Mouse (Mus musculus) liver, postnatal 0 days (tissue): ENCODE data around the gene Inpp5a. TPM values are rescaled to one million over a fixed set of nuclear protein-coding genes. Genes with fewer than 3 reads are reported as not detected.

Experiments
- ATAC-seq: fragments of 200-750 bp; cut with Nextera tagmentation; 2 replicates; pipeline ENCODE4 v1.8.0; 2017; ENCODE audit warnings: mild to moderate bottlenecking, moderate library complexity
- DNase-seq: peaks from one replicate; pipeline ENCODE4 v3.0.0-alpha.2; 2016
- H3K27ac ChIP-seq: fragments of 300-500 bp; sonication (generic); 2 replicates; pipeline ENCODE4 v1.5.1; 2014; ENCODE audit warnings: antibody characterized with exemption, moderate library complexity, mild to moderate bottlenecking, low read depth
- H3K27me3 ChIP-seq: fragments of 300-500 bp; sonication (generic); 2 replicates; pipeline ENCODE4 v1.6.1; 2014; ENCODE audit warnings: low read length, control low read depth, mixed read lengths; ENCODE audit not compliant: insufficient read depth
- H3K36me3 ChIP-seq: fragments of 300-500 bp; sonication (generic); replicated peaks from 2 replicates; pipeline ENCODE4 v1.6.1; 2014; ENCODE audit warnings: mild to moderate bottlenecking, control low read depth, low read length, moderate library complexity, mixed read lengths; ENCODE audit not compliant: insufficient read depth
- H3K4me1 ChIP-seq: fragments of 300-500 bp; sonication (generic); 2 replicates; pipeline ENCODE4 v1.6.1; 2014; ENCODE audit warnings: antibody characterized with exemption, mild to moderate bottlenecking, control low read depth; ENCODE audit not compliant: insufficient read depth
- H3K4me2 ChIP-seq: fragments of 300-500 bp; sonication (generic); 2 replicates; pipeline ENCODE4 v1.6.1; 2014; ENCODE audit warnings: low read depth, mild to moderate bottlenecking, low read length, moderate library complexity, mixed read lengths
- H3K4me3 ChIP-seq: fragments of 300-500 bp; sonication (generic); 2 replicates; pipeline ENCODE4 v1.5.1; 2014; ENCODE audit warnings: low read depth, low read length
- H3K9ac ChIP-seq: fragments of 300-500 bp; sonication (generic); replicated peaks from 2 replicates; pipeline ENCODE4 v1.6.1; 2014; ENCODE audit warnings: mild to moderate bottlenecking, moderate library complexity
- H3K9me3 ChIP-seq: fragments of 300-500 bp; sonication (generic); 2 replicates; pipeline ENCODE4 v1.6.1; 2016; ENCODE audit warnings: mild to moderate bottlenecking, control low read depth, low read length, mixed read lengths
- CTCF ChIP-seq: sonication (generic); IDR thresholded peaks from 2 replicates; pipeline ENCODE4 v1.5.1; 2016; ENCODE audit warnings: antibody characterized with exemption, low read depth
- EP300 ChIP-seq: IDR thresholded peaks from 2 replicates; pipeline ENCODE4 v1.6.1; 2016; ENCODE audit warnings: antibody characterized with exemption, low read depth, mild to moderate bottlenecking
- WGBS: fragments of 180-500 bp; shearing (Covaris S2); extraction: QIAGEN DNeasy Blood & Tissue Kit; methylation state at CpG from one replicate; pipeline ENCODE4 v1.1.7; 2014; ENCODE audit not compliant: insufficient replicate concordance; 5-methylcytosine and 5-hydroxymethylcytosine counted together
- polyA plus RNA-seq: library from polyadenylated mRNA; unstranded; fragments of >200 nt; fragmentation: Nextera tagmentation; extraction: Ambion mirVana; gene quantifications from 2 replicates; pipeline ENCODE4 v1.2.1, GENCODE M21; 2015

Gene Inpp5a
- polyA plus RNA-seq, 1 experiment from 2014 or later, result 6.0 TPM

- no peaks in the 10 kb centered on the region for H3K36me3 ChIP-seq
- H3K4me1 ChIP-seq, result peaks cover 9% of the 10 kb centered on the region
- H3K4me2 ChIP-seq, result no peak overlapping the region
- no peaks in the 10 kb centered on the region for H3K27me3 ChIP-seq
- TF ChIP-seq CTCF (no peak), EP300 (no peak)
- H3K4me3 ChIP-seq, result no peak overlapping the region
- WGBS, result 68% methylated on average over 6 of the region's 6 CpGs
- no peak for DNase-seq
- H3K9ac ChIP-seq, result no peak overlapping the region
- no peak for ATAC-seq
- no peaks in the 10 kb centered on the region for H3K9me3 ChIP-seq
- H3K27ac ChIP-seq, result no peak overlapping the region
Observed at GRCm38 (mm10) chr7:139439922-139440895, 51.3 kb downstream of the Inpp5a start.

DNA sequence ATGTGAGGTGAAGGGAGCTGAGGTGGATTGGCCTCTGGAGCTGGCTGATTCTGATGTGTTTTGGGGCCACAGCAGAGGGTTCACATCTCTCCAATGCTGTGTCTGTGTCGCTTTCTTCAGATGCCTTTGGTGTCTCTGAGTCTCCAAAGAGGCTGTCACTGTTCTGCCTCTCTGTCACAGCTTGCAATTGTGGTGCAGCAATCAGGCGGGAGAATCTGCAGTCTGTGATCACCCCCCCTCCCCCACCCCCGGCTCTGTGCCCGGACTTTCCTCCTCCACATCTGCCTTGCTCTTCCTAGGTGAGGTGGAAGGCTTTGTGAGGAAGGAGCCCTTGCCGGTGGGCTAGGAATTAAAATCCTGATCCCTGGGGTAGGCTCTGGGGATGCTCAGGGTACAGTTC lies 52.1 kb downstream of the Inpp5a start:
- no peaks in the 10 kb centered on the region for H3K27me3 ChIP-seq
- no peaks in the 10 kb centered on the region for H3K9me3 ChIP-seq
- H3K27ac ChIP-seq, result no peak overlapping the region
- WGBS, result 39% methylated on average over 5 of the region's 5 CpGs
- TF ChIP-seq CTCF, result no peak
- TF ChIP-seq EP300, result no peak
- peaks cover 9% of the 10 kb centered on the region for H3K4me1 ChIP-seq
- no peak overlapping the region for H3K4me2 ChIP-seq
- no peaks in the 10 kb centered on the region for H3K36me3 ChIP-seq
- H3K9ac ChIP-seq, result no peak overlapping the region
- no peak for DNase-seq
- ATAC-seq, result no peak
- no peak overlapping the region for H3K4me3 ChIP-seq

GRCm38 (mm10) chr7:139441761-139442211 lies 52.9 kb downstream of the Inpp5a start:
- H3K4me2 ChIP-seq, result peak overlapping the region; percentile 42; the same call in 1 of the 2 replicates
- no peak overlapping the region for H3K4me3 ChIP-seq
- DNase-seq, result no peak
- H3K9me3 ChIP-seq, result no peaks in the 10 kb centered on the region
- 48% methylated on average over 10 of the region's 10 CpGs for WGBS
- H3K9ac ChIP-seq, result no peak overlapping the region
- peaks cover 9% of the 10 kb centered on the region for H3K4me1 ChIP-seq
- no peaks in the 10 kb centered on the region for H3K27me3 ChIP-seq
- no peak overlapping the region for H3K27ac ChIP-seq
- TF ChIP-seq EP300 (no peak), CTCF (peak; percentile 23; the same call in 1 of the 2 replicates)
- ATAC-seq, result no peak
- H3K36me3 ChIP-seq, result no peaks in the 10 kb centered on the region

DNA sequence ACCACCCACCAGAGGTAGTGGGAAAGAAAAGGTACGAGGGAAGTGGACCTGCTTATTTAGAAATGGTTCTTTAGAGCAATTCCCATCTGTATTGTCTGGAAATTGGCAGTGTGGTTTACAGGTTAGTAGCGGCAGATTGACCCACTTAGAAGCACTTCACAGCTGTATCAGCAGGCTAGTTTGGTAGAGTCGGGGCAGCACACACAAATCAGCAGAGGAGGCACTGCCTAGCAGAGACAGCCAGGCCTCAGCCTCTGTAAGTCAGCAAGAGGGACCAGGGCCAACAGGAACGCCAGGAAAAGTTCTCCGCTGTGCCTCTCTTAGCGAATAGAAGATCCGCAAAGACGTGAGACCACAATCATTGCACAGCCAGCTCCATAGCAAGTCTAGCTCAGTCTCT lies 56.7 kb downstream of the Inpp5a start:
- Histone ChIP-seq H3K4me2 (no peak overlapping the region), H3K27me3 (no peaks in the 10 kb centered on the region), H3K9ac (no peak overlapping the region), H3K36me3 (no peaks in the 10 kb centered on the region), H3K4me1 (peaks cover 9% of the 10 kb centered on the region), H3K9me3 (no peaks in the 10 kb centered on the region), H3K4me3 (no peak overlapping the region), H3K27ac (no peak overlapping the region)
- ATAC-seq (no peak), DNase-seq (no peak)
- WGBS, result 81% methylated on average over 8 of the region's 8 CpGs
- no peak for TF ChIP-seq CTCF
- TF ChIP-seq EP300, result no peak

DNA sequence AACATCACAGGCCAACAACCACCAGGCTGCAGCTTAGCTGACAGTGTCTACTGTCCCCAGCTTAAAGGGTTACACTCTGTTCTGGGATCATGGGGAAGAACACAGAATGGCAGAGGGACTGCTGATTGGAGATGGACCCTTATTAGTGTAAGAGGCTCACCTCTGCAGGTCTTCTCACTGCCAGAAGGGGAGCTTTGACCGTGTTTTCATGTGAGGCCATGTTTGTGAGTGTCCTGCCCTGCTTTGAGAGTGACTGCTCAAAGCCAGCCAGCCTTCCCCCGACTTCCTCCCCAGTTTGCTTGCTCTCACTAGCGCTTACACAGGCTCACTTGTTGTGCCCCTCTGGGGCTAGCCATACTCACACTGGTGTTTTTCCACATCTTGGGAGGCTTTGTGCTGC lies 58.5 kb downstream of the Inpp5a start:
- no peak overlapping the region for H3K27ac ChIP-seq
- no peak overlapping the region for H3K4me2 ChIP-seq
- no peaks in the 10 kb centered on the region for H3K36me3 ChIP-seq
- H3K9ac ChIP-seq, result no peak overlapping the region
- 58% methylated on average over 3 of the region's 3 CpGs for WGBS
- no peak for DNase-seq
- H3K4me3 ChIP-seq, result no peak overlapping the region
- no peaks in the 10 kb centered on the region for H3K9me3 ChIP-seq
- H3K4me1 ChIP-seq, result no peaks in the 10 kb centered on the region; the same call in 1 of the 2 replicates
- ATAC-seq, result no peak
- no peak for TF ChIP-seq CTCF
- TF ChIP-seq EP300, result no peak
- H3K27me3 ChIP-seq, result no peaks in the 10 kb centered on the region

DNA sequence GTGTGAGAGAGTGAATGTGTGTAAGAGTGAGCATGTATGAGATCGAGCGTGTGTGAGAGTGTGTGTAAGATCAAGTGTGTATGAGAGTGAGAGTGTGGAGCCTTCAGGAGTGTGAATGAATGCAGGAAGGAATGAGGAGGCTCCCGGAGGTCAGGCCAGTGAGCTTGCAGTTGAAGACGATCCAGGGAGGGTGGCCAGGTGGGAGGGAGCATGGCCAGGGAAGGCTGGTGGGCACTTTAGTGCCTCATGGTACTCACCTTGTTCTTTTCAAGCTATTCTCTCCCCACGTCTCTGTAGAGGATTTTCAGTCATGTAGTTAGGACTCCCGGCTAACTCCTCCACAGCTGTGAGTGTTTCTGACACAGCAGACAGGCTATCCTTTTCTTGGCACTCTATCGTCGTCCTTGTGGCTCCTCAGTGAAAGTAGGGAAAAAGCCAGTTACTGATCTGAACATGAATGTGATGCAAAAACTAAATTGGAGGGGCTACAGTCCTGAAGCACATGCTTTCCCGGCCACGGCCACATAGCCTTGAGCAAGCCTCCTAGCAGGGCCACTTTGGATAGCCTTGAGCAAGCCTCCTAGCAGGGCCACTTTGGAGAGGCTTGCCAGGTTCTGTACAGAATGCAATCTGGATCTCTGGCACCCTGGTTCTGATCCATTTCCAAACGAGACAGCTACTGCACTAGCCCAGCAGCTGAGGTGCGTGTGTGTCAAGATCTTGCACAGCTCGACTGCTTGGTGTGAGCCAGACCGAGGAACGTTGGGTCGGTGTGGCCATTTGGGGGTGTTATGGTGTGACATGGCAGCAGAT lies 61.5 kb downstream of the Inpp5a start:
- no peak for ATAC-seq
- no peaks in the 10 kb centered on the region for H3K27me3 ChIP-seq
- no peak for DNase-seq
- H3K36me3 ChIP-seq, result no peaks in the 10 kb centered on the region
- no peaks in the 10 kb centered on the region for H3K9me3 ChIP-seq
- no peaks in the 10 kb centered on the region for H3K4me1 ChIP-seq
- TF ChIP-seq EP300 (no peak), CTCF (no peak)
- no peak overlapping the region for H3K4me3 ChIP-seq
- WGBS, result 73% methylated on average over 16 of the region's 16 CpGs
- H3K4me2 ChIP-seq, result no peak overlapping the region
- no peak overlapping the region for H3K9ac ChIP-seq
- H3K27ac ChIP-seq, result no peak overlapping the region
